Mouse (Mus musculus): Measurements from ENCODE around the gene Mettl17. TPM values are rescaled to one million over a fixed set of nuclear protein-coding genes. Genes with fewer than 3 reads are reported as not detected.

Gene Mettl17
- polyA plus RNA-seq, 1 experiment from 2014 or later: 37.9 TPM

GRCm38 (mm10) chr14:51902806-51903710, 18.4 kb downstream of the Mettl17 start:
- H3K36me3 ChIP-seq (replicated peaks; ENCODE audit: control insufficient read depth, insufficient read depth, low read depth, low read length): no peaks in the 10 kb centered on the region
- DNase-seq (ENCODE audit: low spot score) (peak; percentile 83), ATAC-seq (replicated peaks; ENCODE audit: insufficient number of reproducible peaks, low FRiP score, low TSS enrichment, low read depth) (no peak)

GRCm38 (mm10) chr14:51903782-51904181, 19.1 kb downstream of the Mettl17 start:
- no peaks in the 10 kb centered on the region for H3K27me3 ChIP-seq (ENCODE audit: control insufficient read depth, insufficient read depth, low read length)
- H3K9me3 ChIP-seq (replicated peaks; ENCODE audit: control insufficient read depth, low read length): no peaks in the 10 kb centered on the region
- H3K4me1 ChIP-seq (ENCODE audit: control insufficient read depth, insufficient read depth, low read length): no peaks in the 10 kb centered on the region
- no peaks in the 10 kb centered on the region for H3K36me3 ChIP-seq (replicated peaks; ENCODE audit: control insufficient read depth, insufficient read depth, low read depth, low read length)
- 84% methylated on average over 9 of the region's 9 CpGs for WGBS
- no peak for DNase-seq (ENCODE audit: low spot score)
- ATAC-seq (replicated peaks; ENCODE audit: insufficient number of reproducible peaks, low FRiP score, low TSS enrichment, low read depth): no peak
- no peak overlapping the region for H3K4me3 ChIP-seq (ENCODE audit: low read depth, low read length)
- no peak overlapping the region for H3K9ac ChIP-seq (replicated peaks; ENCODE audit: low read length)
- H3K4me2 ChIP-seq (ENCODE audit: low read depth, low read length): no peak overlapping the region
- H3K27ac ChIP-seq (replicated peaks; ENCODE audit: low read depth, low read length): no peak overlapping the region; the same call in 1 of the 2 replicates

More at GRCm38 (mm10) chr14:51902806-51903710, 18.4 kb downstream of the Mettl17 start:
- H3K27ac ChIP-seq (replicated peaks; ENCODE audit: low read depth, low read length): no peak overlapping the region
- H3K9me3 ChIP-seq (replicated peaks; ENCODE audit: control insufficient read depth, low read length): no peaks in the 10 kb centered on the region
- no peak overlapping the region for H3K9ac ChIP-seq (replicated peaks; ENCODE audit: low read length)
- no peaks in the 10 kb centered on the region for H3K27me3 ChIP-seq (ENCODE audit: control insufficient read depth, insufficient read depth, low read length)
- 58% methylated on average over 9 of the region's 9 CpGs for WGBS
- H3K4me1 ChIP-seq (ENCODE audit: control insufficient read depth, insufficient read depth, low read length): no peaks in the 10 kb centered on the region
- no peak overlapping the region for H3K4me3 ChIP-seq (ENCODE audit: low read depth, low read length)
- no peak overlapping the region for H3K4me2 ChIP-seq (ENCODE audit: low read depth, low read length)

- Histone ChIP-seq H3K4me2 (ENCODE audit: low read depth, low read length) (no peak overlapping the region), H3K27ac (replicated peaks; ENCODE audit: low read depth, low read length) (no peak overlapping the region), H3K36me3 (replicated peaks; ENCODE audit: control insufficient read depth, insufficient read depth, low read depth, low read length) (no peaks in the 10 kb centered on the region), H3K4me3 (ENCODE audit: low read depth, low read length) (no peak overlapping the region), H3K9me3 (replicated peaks; ENCODE audit: control insufficient read depth, low read length) (no peaks in the 10 kb centered on the region), H3K4me1 (ENCODE audit: control insufficient read depth, insufficient read depth, low read length) (no peaks in the 10 kb centered on the region), H3K9ac (replicated peaks; ENCODE audit: low read length) (no peak overlapping the region), H3K27me3 (ENCODE audit: control insufficient read depth, insufficient read depth, low read length) (no peaks in the 10 kb centered on the region)
- no peak for DNase-seq (ENCODE audit: low spot score)
- 74% methylated on average over 7 of the region's 7 CpGs for WGBS
- ATAC-seq (replicated peaks; ENCODE audit: insufficient number of reproducible peaks, low FRiP score, low TSS enrichment, low read depth): no peak
Observed at GRCm38 (mm10) chr14:51904706-51905105, 20.1 kb downstream of the Mettl17 start.

GRCm38 (mm10) chr14:51906102-51906501, 21.5 kb downstream of the Mettl17 start:
- H3K4me1 ChIP-seq (ENCODE audit: control insufficient read depth, insufficient read depth, low read length): no peaks in the 10 kb centered on the region
- no peak for DNase-seq (ENCODE audit: low spot score)
- no peaks in the 10 kb centered on the region for H3K9me3 ChIP-seq (replicated peaks; ENCODE audit: control insufficient read depth, low read length)
- H3K4me3 ChIP-seq (ENCODE audit: low read depth, low read length): no peak overlapping the region
- no peak for ATAC-seq (replicated peaks; ENCODE audit: insufficient number of reproducible peaks, low FRiP score, low TSS enrichment, low read depth)
- no peak overlapping the region for H3K4me2 ChIP-seq (ENCODE audit: low read depth, low read length)
- WGBS: 91% methylated on average over 11 of the region's 11 CpGs
- no peak overlapping the region for H3K9ac ChIP-seq (replicated peaks; ENCODE audit: low read length)
- no peak overlapping the region for H3K27ac ChIP-seq (replicated peaks; ENCODE audit: low read depth, low read length)
- H3K27me3 ChIP-seq (ENCODE audit: control insufficient read depth, insufficient read depth, low read length): no peaks in the 10 kb centered on the region
- no peaks in the 10 kb centered on the region for H3K36me3 ChIP-seq (replicated peaks; ENCODE audit: control insufficient read depth, insufficient read depth, low read depth, low read length)

- Histone ChIP-seq H3K4me3 (ENCODE audit: low read depth, low read length) (no peak overlapping the region), H3K4me1 (ENCODE audit: control insufficient read depth, insufficient read depth, low read length) (no peaks in the 10 kb centered on the region), H3K4me2 (ENCODE audit: low read depth, low read length) (no peak overlapping the region), H3K27me3 (ENCODE audit: control insufficient read depth, insufficient read depth, low read length) (no peaks in the 10 kb centered on the region), H3K27ac (replicated peaks; ENCODE audit: low read depth, low read length) (no peak overlapping the region), H3K36me3 (replicated peaks; ENCODE audit: control insufficient read depth, insufficient read depth, low read depth, low read length) (no peaks in the 10 kb centered on the region), H3K9me3 (replicated peaks; ENCODE audit: control insufficient read depth, low read length) (no peaks in the 10 kb centered on the region), H3K9ac (replicated peaks; ENCODE audit: low read length) (no peak overlapping the region)
- ATAC-seq (replicated peaks; ENCODE audit: insufficient number of reproducible peaks, low FRiP score, low TSS enrichment, low read depth) (no peak), DNase-seq (ENCODE audit: low spot score) (no peak)
- 88% methylated on average over 10 of the region's 10 CpGs for WGBS
Observed at GRCm38 (mm10) chr14:51911301-51911700, 26.7 kb downstream of the Mettl17 start.

- 5% methylated on average over 14 of the region's 14 CpGs for WGBS
- peak overlapping the region; percentile 4 for H3K9ac ChIP-seq (replicated peaks; ENCODE audit: low read length)
- H3K4me2 ChIP-seq (ENCODE audit: low read depth, low read length): peak overlapping the region; percentile 96
- no peaks in the 10 kb centered on the region for H3K9me3 ChIP-seq (replicated peaks; ENCODE audit: control insufficient read depth, low read length)
- no peak for DNase-seq (ENCODE audit: low spot score)
- no peaks in the 10 kb centered on the region for H3K4me1 ChIP-seq (ENCODE audit: control insufficient read depth, insufficient read depth, low read length)
- peak; percentile 17; the same call in 1 of the 2 replicates for ATAC-seq (replicated peaks; ENCODE audit: insufficient number of reproducible peaks, low FRiP score, low TSS enrichment, low read depth)
- H3K27me3 ChIP-seq (ENCODE audit: control insufficient read depth, insufficient read depth, low read length): no peaks in the 10 kb centered on the region
- peak overlapping the region; percentile 49 for H3K4me3 ChIP-seq (ENCODE audit: low read depth, low read length)
- H3K27ac ChIP-seq (replicated peaks; ENCODE audit: low read depth, low read length): no peak overlapping the region
- no peaks in the 10 kb centered on the region for H3K36me3 ChIP-seq (replicated peaks; ENCODE audit: control insufficient read depth, insufficient read depth, low read depth, low read length)
Observed at GRCm38 (mm10) chr14:51912391-51913061, 27.9 kb downstream of the Mettl17 start.

- Histone ChIP-seq H3K9me3 (replicated peaks; ENCODE audit: control insufficient read depth, low read length) (no peaks in the 10 kb centered on the region), H3K4me1 (ENCODE audit: control insufficient read depth, insufficient read depth, low read length) (no peaks in the 10 kb centered on the region), H3K9ac (replicated peaks; ENCODE audit: low read length) (peak overlapping the region; percentile 4), H3K4me3 (ENCODE audit: low read depth, low read length) (peak overlapping the region; percentile 49), H3K27ac (replicated peaks; ENCODE audit: low read depth, low read length) (no peak overlapping the region), H3K4me2 (ENCODE audit: low read depth, low read length) (peak overlapping the region; percentile 96), H3K36me3 (replicated peaks; ENCODE audit: control insufficient read depth, insufficient read depth, low read depth, low read length) (no peaks in the 10 kb centered on the region), H3K27me3 (ENCODE audit: control insufficient read depth, insufficient read depth, low read length) (no peaks in the 10 kb centered on the region)
- peak; percentile 68 for DNase-seq (ENCODE audit: low spot score)
- peak; percentile 75 for ATAC-seq (replicated peaks; ENCODE audit: insufficient number of reproducible peaks, low FRiP score, low TSS enrichment, low read depth)
- WGBS: under 1% methylated on average over 58 of the region's 58 CpGs
Observed at GRCm38 (mm10) chr14:51913062-51913959, 28.7 kb downstream of the Mettl17 start.
